Mouse (Mus musculus) embryonic fibroblast, embryonic 13.5 days (primary cell): Measurements from ENCODE around the gene Fars2.

Experiments
- CTCF ChIP-seq: IDR thresholded peaks from 2 replicates; pipeline ENCODE4 v1.5.1; 2011; ENCODE audit warnings: mild to moderate bottlenecking, control low read depth, low read length, moderate library complexity, borderline replicate concordance; ENCODE audit not compliant: insufficient read depth
- POLR2A ChIP-seq: IDR thresholded peaks from 2 replicates; pipeline ENCODE4 v1.6.1; 2011; ENCODE audit warnings: low read depth, mild to moderate bottlenecking, control low read depth, low read length, moderate library complexity

GRCm38 (mm10) chr13:36541287-36541780 lies 424.1 kb downstream of the Fars2 start:
- TF ChIP-seq CTCF (no peak), POLR2A (no peak)
